Mouse (Mus musculus) E14TG2a.4 (cell line): ENCODE data around the gene Nol4l.

ENCODE experiments used
- H3K27me3 ChIP-seq: 2 replicates; pipeline ENCODE4 v1.6.1; 2014; ENCODE audit warnings: low read length, control low read depth; ENCODE audit not compliant: insufficient read depth
- H3K36me3 ChIP-seq: 2 replicates; pipeline ENCODE4 v1.6.1; 2014; ENCODE audit warnings: low read length, control low read depth; ENCODE audit not compliant: insufficient read depth
- H3K4me1 ChIP-seq: replicated peaks from 2 replicates; pipeline ENCODE4 v1.6.1; 2014; ENCODE audit warnings: low read depth, low read length, control low read depth
- H3K4me3 ChIP-seq: replicated peaks from 2 replicates; pipeline ENCODE4 v1.5.1; 2014; ENCODE audit warnings: mild to moderate bottlenecking, low read length
- H3K9me3 ChIP-seq: 2 replicates; pipeline ENCODE4 v1.6.1; 2014; ENCODE audit warnings: low read length, control low read depth
- CTCF ChIP-seq: conservative IDR thresholded peaks from 2 replicates; pipeline ENCODE4 v1.5.1; 2014; ENCODE audit warnings: low read length
- NANOG ChIP-seq: IDR thresholded peaks from 2 replicates; pipeline ENCODE4 v1.6.1; 2014; ENCODE audit warnings: borderline replicate concordance, low read length, mixed read lengths
- POU5F1 ChIP-seq: IDR thresholded peaks from 2 replicates; pipeline ENCODE4 v1.6.1; 2014; ENCODE audit warnings: low read length, borderline replicate concordance

Nol4l gene

DNA sequence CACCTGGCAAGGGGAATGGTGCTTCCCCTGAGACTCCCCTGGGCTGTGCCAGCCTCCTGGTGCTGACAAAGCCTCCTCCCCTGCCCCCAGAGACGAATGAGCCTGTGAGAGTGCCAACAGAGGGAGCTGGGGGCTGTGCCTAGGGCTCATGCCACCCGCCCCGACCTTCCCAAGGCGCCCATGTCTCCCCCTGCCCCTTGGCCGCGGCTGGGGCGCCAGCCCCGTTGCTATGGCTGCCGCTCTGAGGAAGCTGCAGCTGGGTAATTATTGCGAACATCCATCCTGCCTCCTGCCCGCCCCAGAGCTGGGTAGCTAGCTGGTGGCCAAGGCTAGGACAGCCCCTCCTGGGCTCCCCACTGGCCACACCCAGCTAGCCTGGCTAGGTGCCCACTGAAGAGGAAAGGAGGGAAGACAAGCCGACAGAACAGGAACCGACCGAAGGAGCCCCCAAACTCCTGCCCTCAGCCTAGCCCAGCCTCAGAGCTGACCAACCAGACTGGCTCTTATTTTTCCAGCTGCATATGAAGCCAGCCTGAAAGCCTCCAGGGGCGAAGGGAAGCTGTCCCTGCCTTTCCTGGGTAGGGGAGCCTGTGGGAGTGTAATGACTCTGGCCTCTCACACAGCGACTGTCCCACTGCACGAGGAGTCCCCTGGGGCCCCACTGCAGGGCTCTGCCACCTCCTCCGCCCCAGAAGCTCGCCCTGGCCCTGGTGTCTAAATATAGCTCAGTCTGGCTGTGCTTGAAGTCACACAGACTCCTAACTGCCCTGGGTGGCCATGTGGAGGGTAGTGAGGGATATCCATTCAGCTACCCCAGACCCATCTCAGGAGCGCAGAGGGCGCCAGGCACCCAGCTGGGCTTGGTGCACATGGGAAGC lies 31.1 kb upstream of the Nol4l start:
- H3K36me3 ChIP-seq: no peaks in the 10 kb centered on the region
- TF ChIP-seq NANOG (no peak), POU5F1 (no peak), CTCF (no peak)
- peak overlapping the region; percentile 66 for H3K4me3 ChIP-seq
- H3K9me3 ChIP-seq: no peaks in the 10 kb centered on the region
- H3K27me3 ChIP-seq: peaks cover 44% of the 10 kb centered on the region
- H3K4me1 ChIP-seq: peaks cover 36% of the 10 kb centered on the region

DNA sequence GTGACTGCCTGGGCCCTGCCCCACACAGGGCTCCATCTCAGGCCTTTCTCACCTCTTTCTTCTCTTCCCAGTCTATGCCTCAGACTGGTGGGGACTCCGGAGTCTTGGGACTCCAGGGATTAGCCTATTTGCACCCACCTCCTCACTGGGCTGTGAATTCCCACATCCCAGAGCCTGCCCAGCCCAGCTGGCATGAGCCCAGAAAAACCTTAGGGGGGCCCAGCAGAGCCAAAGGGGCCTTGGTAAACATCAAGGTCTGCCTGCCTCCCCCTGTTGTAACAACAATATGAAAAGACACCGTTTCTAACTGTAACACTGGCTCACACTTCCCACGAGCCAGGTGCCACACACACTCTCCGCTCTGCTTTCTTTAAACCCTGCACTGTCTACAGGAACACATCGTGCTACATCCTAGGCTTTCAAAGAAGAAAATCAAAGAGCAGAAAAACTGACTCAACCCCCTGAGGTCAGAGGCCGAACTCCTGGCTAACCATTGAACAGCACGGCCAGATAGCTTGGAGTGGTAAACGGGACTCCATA lies 29.9 kb upstream of the Nol4l start:
- Histone ChIP-seq H3K27me3 (peaks cover 47% of the 10 kb centered on the region), H3K4me3 (no peak overlapping the region), H3K4me1 (peaks cover 41% of the 10 kb centered on the region), H3K36me3 (no peaks in the 10 kb centered on the region), H3K9me3 (no peaks in the 10 kb centered on the region)
- TF ChIP-seq CTCF: no peak
- no peak for TF ChIP-seq POU5F1
- TF ChIP-seq NANOG: no peak

DNA sequence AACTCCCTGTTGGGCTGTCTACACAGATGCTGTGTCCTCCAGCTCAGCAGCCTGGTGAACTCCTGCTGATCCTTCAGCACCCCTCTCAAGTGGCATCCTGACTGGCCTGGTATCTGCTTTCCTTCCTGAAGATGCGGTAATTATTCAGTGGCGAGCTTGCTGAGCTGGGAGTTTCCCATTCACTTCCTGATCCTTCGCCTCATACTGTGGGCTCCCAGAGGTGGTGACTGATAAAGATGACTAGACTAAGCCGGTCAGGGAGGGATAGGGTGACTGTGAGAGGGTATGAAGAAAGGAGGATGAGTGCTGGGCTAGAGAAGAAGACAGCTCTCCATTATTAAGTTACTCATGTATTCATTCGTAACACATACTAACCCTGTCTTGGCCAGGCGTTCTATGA lies 28.7 kb upstream of the Nol4l start:
- H3K36me3 ChIP-seq: no peaks in the 10 kb centered on the region
- peaks cover 46% of the 10 kb centered on the region for H3K27me3 ChIP-seq
- no peak overlapping the region for H3K4me3 ChIP-seq
- TF ChIP-seq CTCF (no peak), NANOG (no peak), POU5F1 (no peak)
- no peaks in the 10 kb centered on the region for H3K9me3 ChIP-seq
- peaks cover 41% of the 10 kb centered on the region for H3K4me1 ChIP-seq

DNA sequence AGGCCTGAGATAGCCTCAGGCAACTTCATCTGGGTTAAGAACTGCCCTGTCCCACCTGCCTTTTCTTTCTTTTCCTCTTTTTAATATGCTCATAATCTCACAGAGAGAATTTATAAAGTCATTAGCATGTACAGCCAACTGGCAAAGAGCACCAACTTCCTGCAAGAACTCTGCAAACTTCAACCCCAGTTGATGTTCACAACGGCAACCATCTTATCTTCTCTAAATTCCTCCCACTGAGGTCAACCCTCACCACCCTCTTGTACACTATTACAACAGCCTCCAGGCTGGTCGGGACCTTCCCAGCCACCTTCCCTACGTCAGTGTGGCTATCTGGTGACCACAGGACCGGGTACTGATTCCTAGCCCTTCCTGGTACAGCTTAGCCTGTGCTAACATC lies 27.5 kb upstream of the Nol4l start:
- no peak for TF ChIP-seq NANOG
- TF ChIP-seq CTCF: no peak
- no peak for TF ChIP-seq POU5F1
- H3K36me3 ChIP-seq: no peaks in the 10 kb centered on the region

DNA sequence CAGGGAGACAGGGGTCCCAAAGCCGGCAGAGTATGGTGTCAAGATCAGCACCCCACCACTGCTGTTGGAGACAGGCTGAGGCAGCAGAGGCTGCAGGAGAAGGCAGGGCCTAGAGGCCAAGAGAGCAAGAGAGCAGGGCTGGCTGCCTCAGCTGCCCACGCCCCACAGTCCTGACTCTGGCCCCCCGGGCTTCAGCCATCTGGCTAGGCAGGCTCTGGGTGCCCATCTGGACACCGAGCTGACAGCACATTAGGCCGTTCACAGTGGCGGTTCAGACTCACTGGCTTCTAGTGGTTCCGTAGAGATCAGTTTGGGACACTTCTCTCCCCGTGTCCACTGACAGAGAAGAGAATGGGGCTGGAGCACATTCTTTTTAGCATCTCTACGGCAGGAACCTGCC lies 26.4 kb upstream of the Nol4l start:
- H3K4me1 ChIP-seq: peaks cover 35% of the 10 kb centered on the region
- H3K9me3 ChIP-seq: no peaks in the 10 kb centered on the region
- H3K36me3 ChIP-seq: no peaks in the 10 kb centered on the region
- peaks cover 33% of the 10 kb centered on the region for H3K27me3 ChIP-seq
- peak overlapping the region; percentile 69 for H3K4me3 ChIP-seq
- TF ChIP-seq POU5F1 (no peak), NANOG (no peak), CTCF (no peak)

More for the DNA sequence above, 27.5 kb upstream of the Nol4l start:
- peak overlapping the region; percentile 69; the same call in 1 of the 2 replicates for H3K4me3 ChIP-seq
- peaks cover 41% of the 10 kb centered on the region for H3K4me1 ChIP-seq
- H3K9me3 ChIP-seq: no peaks in the 10 kb centered on the region
- H3K27me3 ChIP-seq: peaks cover 38% of the 10 kb centered on the region

DNA sequence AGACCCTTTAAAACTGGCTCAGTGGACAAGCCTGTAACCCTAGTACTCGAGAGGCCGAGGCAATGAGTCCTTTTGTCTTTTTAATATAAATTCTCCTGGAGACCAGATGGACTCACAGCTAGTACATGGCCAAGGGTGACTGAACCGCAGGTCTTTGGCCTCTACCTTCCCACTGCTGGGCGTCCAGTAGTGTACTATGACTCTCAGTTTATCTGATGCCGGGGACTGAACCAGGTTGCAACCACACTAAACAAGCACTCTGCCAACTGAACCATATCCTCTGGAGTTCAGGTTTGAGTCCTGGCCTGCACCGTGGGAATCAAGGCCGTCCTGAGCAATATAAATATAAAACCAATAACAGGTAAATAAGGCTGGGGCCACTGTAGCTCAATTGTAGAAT lies 24.8 kb upstream of the Nol4l start:
- no peak for TF ChIP-seq NANOG
- no peak for TF ChIP-seq POU5F1
- no peak for TF ChIP-seq CTCF
- no peaks in the 10 kb centered on the region for H3K36me3 ChIP-seq

DNA sequence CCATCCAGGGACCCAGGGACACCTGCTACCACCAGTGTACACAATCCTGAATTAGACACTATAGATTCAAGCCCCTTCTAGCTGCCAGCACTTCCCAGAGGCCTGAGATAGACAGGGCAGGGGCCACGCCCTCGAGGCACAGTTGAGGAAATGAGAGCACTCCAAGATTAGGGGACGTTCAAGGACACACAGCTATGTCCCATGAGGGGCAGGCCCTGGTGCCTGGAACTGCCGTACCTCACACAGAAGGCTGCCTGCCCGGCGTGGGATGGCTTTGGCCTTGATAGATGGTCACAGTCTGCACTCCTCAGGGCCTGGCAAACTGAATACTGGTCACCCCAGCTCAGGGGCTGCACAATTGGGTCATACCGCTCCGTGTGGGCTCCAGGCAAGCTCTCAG lies 19.7 kb upstream of the Nol4l start:
- TF ChIP-seq NANOG (0 out of 2 replicates have a peak, but pooled peaks have one; percentile 10), POU5F1 (no peak), CTCF (no peak)
- H3K9me3 ChIP-seq: no peaks in the 10 kb centered on the region
- 0 out of 2 replicates have a peak overlapping the region, but pooled peaks have one; percentile 37 for H3K4me3 ChIP-seq
- H3K27me3 ChIP-seq: peaks cover 20% of the 10 kb centered on the region
- no peaks in the 10 kb centered on the region for H3K36me3 ChIP-seq
- H3K4me1 ChIP-seq: peaks cover 44% of the 10 kb centered on the region

More for the DNA sequence above, 24.8 kb upstream of the Nol4l start:
- Histone ChIP-seq H3K27me3 (peaks cover 16% of the 10 kb centered on the region), H3K4me1 (peaks cover 26% of the 10 kb centered on the region), H3K4me3 (no peak overlapping the region), H3K9me3 (no peaks in the 10 kb centered on the region)

DNA sequence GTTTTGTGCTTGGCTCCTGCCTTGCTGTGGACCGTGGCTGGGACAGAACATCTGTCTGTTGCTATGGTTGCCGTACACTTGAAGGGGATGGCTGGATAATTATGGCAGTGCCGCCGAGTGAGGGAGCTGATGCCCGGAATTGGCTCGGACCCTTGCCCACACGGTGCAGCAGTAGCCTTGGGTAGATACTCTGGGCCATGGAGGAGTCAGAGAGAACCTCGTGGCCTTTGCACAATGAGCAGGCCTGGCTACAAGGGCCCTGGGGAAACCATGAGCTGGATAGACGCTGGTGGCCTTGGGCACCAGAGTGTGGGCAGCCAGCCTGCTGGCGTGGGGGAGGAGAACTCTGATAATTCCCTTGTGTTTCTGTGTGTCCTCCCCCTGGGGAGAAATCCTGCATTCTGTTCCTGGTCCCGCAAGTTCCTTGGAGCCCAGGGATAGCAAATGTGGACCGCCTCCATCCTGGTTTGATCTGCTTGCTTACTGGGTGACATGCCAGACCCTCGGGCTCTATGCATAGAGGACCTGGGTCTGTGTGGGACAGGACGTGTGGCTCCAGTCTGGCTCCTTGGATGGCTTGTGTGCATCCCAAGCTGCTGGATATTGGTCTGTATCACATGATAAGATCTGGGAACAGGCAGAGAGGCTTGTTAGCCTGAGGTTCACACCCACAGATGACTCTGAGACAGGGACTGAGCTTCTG lies 18.6 kb upstream of the Nol4l start:
- H3K9me3 ChIP-seq: no peaks in the 10 kb centered on the region
- peak overlapping the region; percentile 35 for H3K4me3 ChIP-seq
- TF ChIP-seq CTCF (no peak), POU5F1 (no peak), NANOG (no peak)
- no peaks in the 10 kb centered on the region for H3K36me3 ChIP-seq
- H3K27me3 ChIP-seq: peaks cover 31% of the 10 kb centered on the region
- H3K4me1 ChIP-seq: peaks cover 44% of the 10 kb centered on the region
